Mouse (Mus musculus) neural tube, embryonic 14.5 days (tissue): ENCODE measurements around the gene Trpm5. TPM values are rescaled to one million over a fixed set of nuclear protein-coding genes. Genes with fewer than 3 reads are reported as not detected.

ENCODE experiments used
- ATAC-seq: fragments of 200-750 bp; cut with Nextera tagmentation; 2 replicates; pipeline ENCODE4 v1.8.0; 2017; ENCODE audit warnings: low read depth, mild to moderate bottlenecking, moderate TSS enrichment, moderate library complexity
- H3K27ac ChIP-seq: fragments of 300-500 bp; sonication (generic); 2 replicates; pipeline ENCODE4 v1.5.1; 2014; ENCODE audit warnings: low read depth, mild to moderate bottlenecking, control low read depth, low read length, moderate library complexity, mixed read lengths
- H3K27me3 ChIP-seq: fragments of 300-500 bp; sonication (generic); 2 replicates; pipeline ENCODE4 v1.6.1; 2014; ENCODE audit warnings: low read length; ENCODE audit not compliant: control insufficient read depth, insufficient read depth
- H3K36me3 ChIP-seq: fragments of 300-500 bp; sonication (generic); 2 replicates; pipeline ENCODE4 v1.6.1; 2014; ENCODE audit warnings: low read length, mixed read lengths; ENCODE audit not compliant: control insufficient read depth, insufficient read depth
- H3K4me1 ChIP-seq: fragments of 300-500 bp; sonication (generic); 2 replicates; pipeline ENCODE4 v1.6.1; 2014; ENCODE audit warnings: low read length; ENCODE audit not compliant: control insufficient read depth, insufficient read depth
- H3K4me2 ChIP-seq: fragments of 300-500 bp; sonication (generic); 2 replicates; pipeline ENCODE4 v1.6.1; 2014; ENCODE audit warnings: mild to moderate bottlenecking, low read depth, low read length, control low read depth
- H3K4me3 ChIP-seq: fragments of 300-500 bp; sonication (generic); 2 replicates; pipeline ENCODE4 v1.5.1; 2014; ENCODE audit warnings: low read depth, low read length, control low read depth, mixed read lengths
- H3K9ac ChIP-seq: fragments of 300-500 bp; sonication (generic); replicated peaks from 2 replicates; pipeline ENCODE4 v1.6.1; 2014; ENCODE audit warnings: low read depth, mild to moderate bottlenecking, control low read depth, low read length, mixed read lengths
- H3K9me3 ChIP-seq: fragments of 300-500 bp; sonication (generic); 2 replicates; pipeline ENCODE4 v1.6.1; 2016; ENCODE audit warnings: low read length; ENCODE audit not compliant: control insufficient read depth
- polyA plus RNA-seq: library from polyadenylated mRNA; unstranded; fragments of >200 nt; fragmentation: Nextera tagmentation; extraction: Ambion mirVana; gene quantifications from 2 replicates; pipeline ENCODE4 v1.2.1, GENCODE M21; 2014

The Trpm5 gene
- polyA plus RNA-seq, 1 experiment from 2014 or later = 1.6 TPM

GRCm38 (mm10) chr7:143020040-143020439 is 74.4 kb downstream of the Trpm5 start:
- Histone ChIP-seq H3K9ac (no peak overlapping the region), H3K9me3 (no peaks in the 10 kb centered on the region), H3K4me3 (no peak overlapping the region), H3K4me2 (no peak overlapping the region), H3K27ac (no peak overlapping the region), H3K36me3 (no peaks in the 10 kb centered on the region), H3K27me3 (no peaks in the 10 kb centered on the region), H3K4me1 (peaks cover 7% of the 10 kb centered on the region; the same call in 1 of the 2 replicates)
- no peak for ATAC-seq

Other genes with a start within 250 kb of the Trpm5 start
- gene Th, start 163.5 kb downstream of the Trpm5 start, polyA plus RNA-seq = 1.7 and 27.3 TPM in 2 replicates
- gene Ascl2, start 125.4 kb downstream of the Trpm5 start, polyA plus RNA-seq = 0.46 and 0.71 TPM in 2 replicates
- 0.62 and 0.85 TPM in 2 replicates for gene Tspan32, start 89.6 kb downstream of the Trpm5 start, polyA plus RNA-seq
- gene Cd81, start 41.9 kb downstream of the Trpm5 start, polyA plus RNA-seq = 456 and 461 TPM in 2 replicates
- gene Tssc4, start 25.4 kb downstream of the Trpm5 start, polyA plus RNA-seq = 51.5 and 71.8 TPM in 2 replicates
- 1.8 and 2.4 TPM in 2 replicates for gene Kcnq1, start 11.7 kb upstream of the Trpm5 start, polyA plus RNA-seq